Mouse (Mus musculus) megakaryocyte progenitor cell, adult 5-6 weeks (primary cell): Measurements from ENCODE around the gene Plekhh3. TPM values are rescaled to one million over a fixed set of nuclear protein-coding genes. Genes with fewer than 3 reads are reported as not detected.
"Not testable (repeated sequence)": the region's sequence is repeated elsewhere in the genome, so short reads cannot be mapped to it uniquely, and the experiment has no call there.

Experiments
- ATAC-seq: replicated peaks from 2 replicates; pipeline ENCODE4 v1.8.0; 2016; ENCODE audit warnings: mild to moderate bottlenecking, moderate TSS enrichment, inconsistent platforms; ENCODE audit not compliant: poor library complexity
- total RNA-seq, 2 experiments: library from RNA; stranded (forward) in 1 of 2; stranded (reverse) in 1 of 2; fragments of 157-497, 149-512 nt in 1 of 2; fragments of 200-1000 nt in 1 of 2; gene quantifications; 2 replicates each; pipeline versions ENCODE4 v1.2.3 to v1.2.4; 2015 to 2017

Gene Plekhh3
- total RNA-seq, 2 experiments from 2014 or later = 1.0 TPM; not detected in 1

GRCm38 (mm10) chr11:101172434-101172815, 1.3 kb upstream of the Plekhh3 start:
- ATAC-seq = no peak

GRCm38 (mm10) chr11:101171721-101172433, 726 bp upstream of the Plekhh3 start:
- 0 out of 2 replicates have a peak, but pooled peaks have one; percentile 7 for ATAC-seq

DNA sequence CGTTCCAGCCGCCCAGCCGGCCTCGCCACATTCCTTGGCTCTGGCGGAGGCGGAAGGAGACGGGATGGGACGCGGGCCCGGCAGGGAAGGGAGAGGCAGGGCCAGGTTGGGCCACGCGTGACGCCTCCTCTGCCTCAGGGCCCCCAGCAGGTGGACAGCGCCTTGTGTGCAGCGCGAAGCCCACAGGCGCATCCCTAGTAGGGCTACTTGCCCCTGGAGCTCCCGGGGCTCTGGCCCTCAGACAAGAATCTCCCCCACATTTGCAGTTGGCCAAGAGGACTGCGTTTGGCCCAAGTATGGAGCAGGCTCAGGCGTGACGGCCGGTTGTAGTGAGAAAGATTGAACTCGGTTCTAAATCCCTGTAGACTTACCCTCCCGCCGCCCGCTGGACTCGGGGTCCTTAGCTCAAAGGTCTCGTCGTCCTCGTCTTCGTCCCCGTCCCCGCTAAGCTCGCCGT, 769 bp downstream of the Plekhh3 start, which contains the start of gene Cntnap1:
Cntnap1 (plus strand) TSS at position 170 of the 457 bp plus-strand sequence.
- no peak for ATAC-seq

DNA sequence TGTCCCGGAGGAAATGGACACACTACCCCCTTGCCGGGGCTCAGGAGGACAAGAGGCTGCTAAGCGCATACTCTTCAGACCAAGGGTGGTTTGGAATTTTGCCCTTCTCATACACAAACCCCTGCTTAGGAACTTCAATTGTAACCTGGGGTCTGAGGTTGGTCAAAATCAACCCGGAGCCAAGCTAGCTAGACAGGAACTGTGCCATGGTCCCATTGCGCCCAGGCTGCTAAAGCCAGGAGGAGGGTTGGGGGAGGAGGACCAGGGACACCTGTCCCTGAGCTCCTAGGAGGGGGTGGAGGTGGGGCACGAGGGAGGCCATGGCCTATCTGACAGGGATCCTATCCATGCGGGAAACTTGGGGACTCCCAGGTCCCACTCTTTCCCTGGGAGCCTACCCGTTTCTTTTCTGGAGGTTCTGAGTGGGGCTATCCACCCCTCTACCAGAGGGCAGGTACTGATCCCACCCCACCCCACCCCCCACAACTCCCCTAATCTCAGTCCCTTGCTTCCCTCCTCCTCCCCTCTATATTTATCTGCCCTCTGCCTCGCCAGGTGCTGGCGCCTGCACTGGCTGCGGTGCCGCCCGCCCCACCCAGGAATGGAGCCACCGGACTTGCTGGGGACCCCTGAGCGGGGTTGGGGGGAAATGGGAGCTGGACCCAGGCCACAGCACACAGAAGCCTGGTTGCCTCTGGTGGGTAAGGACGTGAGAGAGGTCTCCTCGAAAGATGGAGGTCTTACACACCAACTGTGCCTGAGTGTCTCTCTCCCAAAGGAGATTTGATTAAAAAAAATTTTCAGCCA, 1.6 kb downstream of the Plekhh3 start:
- no peak for ATAC-seq

- ATAC-seq = no peak
Observed at GRCm38 (mm10) chr11:101168301-101168980, 2.7 kb downstream of the Plekhh3 start.

DNA sequence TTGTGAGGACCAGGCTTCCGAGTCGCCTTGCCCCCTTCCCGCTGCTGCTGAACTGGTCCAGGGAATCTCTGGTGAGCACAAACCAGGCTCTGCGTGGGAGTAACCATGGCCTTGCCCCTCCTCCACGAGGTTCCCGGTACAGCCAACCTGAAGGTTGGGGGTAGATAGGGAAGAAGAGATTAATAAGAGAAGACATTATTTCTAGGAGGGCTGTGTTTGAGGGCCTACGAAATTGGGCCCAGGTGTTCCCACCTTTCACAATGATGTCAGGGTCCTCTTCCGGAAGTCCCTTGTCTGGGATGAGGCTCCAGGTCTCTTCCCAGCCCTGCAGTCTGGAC, 3.2 kb downstream of the Plekhh3 start:
- no peak for ATAC-seq

- no peak for ATAC-seq
Observed at GRCm38 (mm10) chr11:101167211-101167962, 3.8 kb downstream of the Plekhh3 start.

DNA sequence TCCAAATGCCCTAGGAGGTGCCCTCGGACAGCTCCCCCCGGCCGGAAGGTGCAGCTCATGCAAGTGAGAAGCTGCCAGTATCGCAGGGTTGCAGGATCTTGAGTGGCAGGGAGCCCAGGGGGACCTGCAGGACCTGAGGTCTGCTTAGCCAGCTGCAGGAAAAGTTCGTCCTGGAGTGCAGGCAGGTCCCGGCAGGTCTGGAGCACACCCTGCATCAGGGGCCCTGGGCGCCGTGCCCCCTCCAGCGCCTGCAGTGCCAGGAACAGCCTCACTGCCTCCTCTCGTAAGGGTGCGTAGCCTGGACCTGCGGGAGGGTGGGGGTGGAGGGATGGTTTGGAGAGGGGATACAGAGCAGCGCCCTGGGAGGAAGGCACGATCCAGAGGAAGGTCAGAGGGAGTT, 4.8 kb downstream of the Plekhh3 start:
- ATAC-seq = no peak

- ATAC-seq = peak; percentile 53
Observed at GRCm38 (mm10) chr11:101164677-101165580, 6.2 kb downstream of the Plekhh3 start.

DNA sequence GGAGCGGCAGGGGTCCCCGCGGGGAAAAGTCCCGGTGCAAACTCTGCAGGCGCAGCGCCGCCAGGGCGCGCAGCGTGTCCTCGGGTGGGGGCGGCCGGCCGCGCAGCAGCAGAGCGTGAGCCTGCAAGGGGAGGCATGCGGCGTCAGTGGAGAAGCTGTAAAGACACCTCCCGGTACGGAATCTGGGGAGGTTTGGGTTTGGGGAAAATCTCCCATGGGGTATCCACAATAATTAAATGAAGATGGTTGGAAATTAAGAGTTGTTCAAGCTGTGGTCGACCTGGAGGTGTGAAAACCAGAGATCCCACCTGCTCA, 6.8 kb downstream of the Plekhh3 start:
- ATAC-seq = no peak

DNA sequence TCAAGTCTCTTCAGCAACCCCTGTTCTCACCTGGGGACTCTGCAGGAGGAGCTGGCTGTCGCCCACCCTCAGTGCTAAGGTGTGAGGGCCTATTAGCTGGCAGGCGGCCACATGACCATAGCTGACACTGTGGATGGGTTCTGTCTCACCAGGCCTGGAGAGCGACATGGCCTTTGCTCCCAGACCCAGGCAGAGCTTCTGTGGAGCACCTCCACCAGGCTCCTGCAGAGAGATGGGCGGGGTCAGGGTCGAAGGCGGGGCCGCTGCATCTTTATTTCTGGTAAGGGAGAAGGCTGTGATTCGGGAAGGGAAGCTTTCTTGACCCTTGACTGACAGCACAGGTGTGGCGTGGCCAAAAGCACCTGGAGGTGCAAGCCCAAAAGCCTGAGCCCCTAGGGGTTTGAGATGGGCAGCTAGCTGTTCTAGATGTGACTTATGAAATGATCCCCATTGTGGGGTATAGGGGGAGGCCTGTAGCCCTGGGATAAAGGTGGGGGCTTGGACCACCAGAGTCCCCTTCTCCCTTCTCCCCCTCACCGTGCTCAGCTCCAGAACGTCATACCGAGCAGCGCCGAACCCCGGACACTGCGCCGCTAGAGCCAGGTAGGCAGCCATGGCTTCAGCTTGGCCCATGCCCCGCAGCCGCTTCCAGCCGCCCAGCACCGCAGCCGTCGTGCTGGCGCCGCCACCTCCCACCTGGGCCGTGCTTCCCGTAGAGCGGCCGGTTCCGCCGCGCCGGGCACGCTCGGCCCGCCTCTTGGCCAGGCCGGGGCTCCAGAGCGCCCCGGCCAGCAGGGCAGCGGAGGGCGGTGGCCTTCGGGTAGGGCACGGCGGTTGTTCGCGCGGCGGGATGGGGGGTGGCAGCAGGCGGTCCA, 7.4 kb downstream of the Plekhh3 start:
- ATAC-seq = no peak

DNA sequence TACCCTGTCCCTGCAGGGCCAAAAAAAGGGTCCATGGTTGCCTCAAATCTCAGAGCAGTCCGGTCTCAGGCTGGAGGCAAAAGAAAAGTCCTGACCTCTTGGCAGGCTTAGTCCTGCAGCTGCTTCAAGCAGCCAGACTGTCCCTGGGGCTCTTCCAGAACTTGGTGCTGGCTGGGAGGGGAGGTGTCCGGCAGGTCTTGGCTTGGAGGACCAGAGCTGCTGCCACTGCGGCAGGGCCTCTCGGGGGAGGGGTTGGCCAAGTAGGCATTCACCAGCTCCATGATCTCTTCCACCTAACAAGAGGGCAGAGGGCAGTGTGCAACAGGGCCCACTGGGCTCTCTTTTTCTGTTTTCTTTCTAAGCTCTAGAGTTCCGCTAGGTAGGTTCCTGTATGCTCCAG, 8.4 kb downstream of the Plekhh3 start:
- ATAC-seq = no peak

- no peak for ATAC-seq
Observed at GRCm38 (mm10) chr11:101162301-101162700, 8.8 kb downstream of the Plekhh3 start.

DNA sequence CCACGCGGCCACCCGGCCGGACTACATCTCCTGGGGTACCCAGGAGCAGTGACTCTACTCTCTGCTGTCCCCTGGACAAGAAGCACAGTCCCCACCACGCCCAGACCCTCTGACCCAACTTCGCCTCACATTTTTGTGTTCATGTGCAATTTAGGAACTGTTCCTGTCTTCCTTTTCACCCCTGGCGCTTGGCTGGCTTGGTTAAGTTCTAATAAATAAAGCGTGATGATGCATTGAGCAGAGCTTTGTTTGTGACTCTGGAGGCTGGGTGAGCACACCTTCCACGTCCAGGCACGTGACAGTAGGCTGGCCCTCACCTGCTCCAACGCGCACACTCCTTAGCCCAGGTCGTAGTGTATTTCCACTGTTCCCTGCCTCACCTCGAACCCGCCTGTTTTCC, 9.6 kb downstream of the Plekhh3 start:
- ATAC-seq = no peak

DNA sequence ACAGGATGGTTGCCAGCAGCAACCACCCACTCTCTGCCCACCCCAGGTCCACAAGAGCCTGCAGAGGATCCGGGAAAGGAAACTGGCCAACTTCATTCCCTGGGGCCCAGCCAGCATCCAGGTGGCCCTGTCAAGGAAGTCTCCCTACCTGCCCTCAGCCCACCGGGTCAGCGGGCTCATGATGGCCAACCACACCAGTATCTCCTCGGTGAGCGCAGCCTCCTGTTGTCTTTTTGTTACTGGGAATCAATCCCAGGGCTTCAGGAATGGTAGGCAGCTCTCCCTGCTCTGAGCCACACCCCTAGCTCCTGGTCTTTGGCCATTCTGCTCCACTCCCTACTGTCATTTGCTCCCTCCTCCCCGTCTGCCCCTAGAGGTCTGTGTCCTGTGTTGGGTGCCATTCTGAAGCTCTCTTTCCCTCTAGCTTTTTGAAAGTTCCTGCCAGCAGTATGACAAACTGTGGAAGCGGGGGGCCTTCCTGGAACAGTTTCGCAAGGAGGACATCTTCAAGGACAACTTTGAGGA, 10.1 kb downstream of the Plekhh3 start:
- ATAC-seq = not testable (repeated sequence)

DNA sequence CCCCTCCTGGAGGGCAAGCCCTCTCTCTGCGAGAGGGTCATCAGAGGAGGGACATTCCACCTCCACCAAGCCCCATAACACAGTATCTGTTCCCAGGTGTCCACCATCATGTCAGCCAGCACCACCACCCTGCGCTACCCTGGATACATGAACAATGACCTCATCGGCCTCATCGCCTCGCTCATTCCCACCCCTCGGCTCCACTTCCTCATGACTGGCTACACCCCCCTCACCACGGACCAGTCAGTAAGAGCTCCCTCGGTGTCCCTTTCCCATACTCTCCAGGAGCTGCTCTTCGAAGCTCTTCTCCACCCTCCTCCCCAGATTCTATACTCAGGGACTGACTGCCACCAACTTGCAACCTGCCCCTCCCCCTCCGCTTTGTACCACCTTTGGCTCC, 11.0 kb downstream of the Plekhh3 start:
- ATAC-seq = not testable (repeated sequence)

GRCm38 (mm10) chr11:101155728-101156371, 15.3 kb downstream of the Plekhh3 start, which contains the start of gene Tubg2:
Gene Tubg2, plus strand, starts transcription at chr11:101155907.
- peak; percentile 42 for ATAC-seq

DNA sequence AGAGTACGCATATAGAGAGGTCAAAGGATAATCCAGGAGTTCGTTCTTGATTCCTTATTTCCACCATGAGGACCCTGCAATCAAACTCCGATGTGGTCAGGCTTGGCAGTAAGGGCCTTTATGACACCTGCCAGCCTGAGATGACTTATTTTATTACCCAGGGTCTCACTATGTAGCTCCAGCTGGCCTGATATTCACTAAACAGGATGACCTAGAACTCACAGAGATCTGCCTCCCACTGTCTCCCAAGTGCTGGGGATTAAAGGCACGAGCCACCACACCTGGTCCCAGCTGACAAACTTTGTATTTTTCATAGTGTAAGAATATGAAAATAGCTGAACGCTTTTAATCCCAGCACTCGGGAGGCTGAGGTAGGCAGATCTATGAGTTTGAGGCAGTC, 16.0 kb downstream of the Plekhh3 start:
- no peak for ATAC-seq
